Mouse (Mus musculus): ENCODE measurements around the gene Hnf4a.
"Not testable (repeated sequence)": the region's sequence is repeated elsewhere in the genome, so short reads cannot be mapped to it uniquely, and the experiment has no call there.

Gene Hnf4a

GRCm38 (mm10) chr2:163617232-163617863, 110.7 kb downstream of the Hnf4a start:
- in situ Hi-C loops (cut with MboI, MseI), result no loop called here

DNA sequence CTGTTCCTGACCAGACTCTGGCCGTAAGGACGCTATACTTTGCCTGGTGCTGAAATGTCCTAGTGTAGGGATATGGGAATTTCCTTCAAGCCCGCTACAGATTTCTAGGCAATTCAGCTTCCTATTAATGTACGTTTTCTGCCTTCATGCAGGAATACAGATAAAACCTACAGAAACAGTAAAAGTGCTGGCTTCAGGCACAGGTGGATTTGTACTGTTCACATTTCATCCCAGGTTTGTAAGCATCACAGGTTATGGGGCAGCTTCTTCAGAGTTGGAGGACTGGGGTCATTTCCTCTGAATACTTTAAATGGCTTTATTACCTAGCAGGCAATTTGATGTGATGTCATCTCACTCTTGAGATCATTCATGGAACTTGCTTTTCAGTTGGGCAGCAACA, 111.3 kb downstream of the Hnf4a start:
- in situ Hi-C loops (cut with MboI, MseI), result no loop called here

DNA sequence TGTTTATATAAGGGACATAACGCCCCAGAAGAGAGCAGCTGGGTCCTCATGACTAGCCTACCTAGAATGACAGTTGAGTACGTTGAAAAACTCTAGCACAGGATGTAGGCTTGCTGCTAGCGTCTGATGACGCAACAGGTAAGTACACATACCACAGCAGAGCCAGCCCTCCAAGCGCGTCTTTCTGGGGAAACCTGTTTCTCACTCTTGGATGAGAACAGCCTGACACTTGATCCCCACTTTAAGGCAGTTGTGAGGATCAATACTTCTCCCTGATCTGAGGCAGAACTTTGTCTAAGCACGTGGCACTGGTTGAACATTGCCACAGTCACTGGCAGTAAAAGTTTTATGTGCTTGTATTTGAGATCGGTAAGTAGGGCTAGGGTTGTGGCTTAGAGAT, 113.8 kb downstream of the Hnf4a start:
- in situ Hi-C loops (cut with MboI, MseI), result no loop called here

DNA sequence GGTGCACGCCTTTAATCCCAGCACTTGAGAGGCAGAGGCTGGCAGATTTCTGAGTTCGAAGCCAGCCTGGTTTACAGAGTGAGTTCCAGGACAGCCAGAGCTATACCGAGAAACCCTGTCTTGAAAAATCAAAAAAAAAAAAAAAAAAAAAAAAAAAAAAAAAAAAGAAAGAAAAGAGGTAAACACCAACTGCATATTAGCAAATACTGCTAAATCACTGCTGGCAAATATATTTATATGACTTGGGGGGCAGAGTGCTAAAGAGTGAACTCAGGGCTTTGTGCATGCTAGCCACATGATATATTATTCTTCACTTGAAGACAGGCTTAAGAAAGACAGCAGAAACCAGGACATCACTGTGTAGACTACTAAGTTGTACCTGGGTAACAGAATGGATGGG, 114.8 kb downstream of the Hnf4a start:
- in situ Hi-C loops (cut with MboI, MseI), result not testable (repeated sequence)

Data from T-helper 17 cell (primary cell).